15 mouse cellular contexts compared by ENCODE assay signal in genomic region chr7:120860799-120861487, GRCm38 (mm10). TPM values are rescaled to one million over a fixed set of nuclear protein-coding genes. Genes with fewer than 3 reads are reported as not detected.
DNase-seq lines count a peak whose midpoint lies in the region; ATAC-seq and TF ChIP-seq lines count a peak whose summit lies in the region.
"Had no signal": no experiment of that assay in that cellular context is flagged by ENCODE, and none has a peak within 500 bp of the region (broad histone marks: within the 10 kb centered on the region; RNA-seq: fewer than 3 reads in every experiment).

No protein-coding gene starts in this region.

- 56% methylated on average over 10 of the region's 10 CpGs for whole genome bisulfite sequencing in midbrain, embryonic 11.5 days
- WGBS in midbrain, embryonic 10.5 days, result 59% methylated on average over 10 of the region's 10 CpGs
- WGBS in intestine, embryonic 16.5 days, result 39% methylated on average over 10 of the region's 10 CpGs

- H3K9me3 ChIP-seq in midbrain, embryonic 11.5 days (ENCODE audit: control insufficient read depth, low read length), result no peaks in the 10 kb centered on the region
- no peaks in the 10 kb centered on the region for H3K9me3 ChIP-seq in midbrain, embryonic 10.5 days (replicated peaks)
- no peaks in the 10 kb centered on the region for H3K9me3 ChIP-seq in MEL (replicated peaks; ENCODE audit: insufficient read depth, low read length)
- H3K9me3 ChIP-seq in intestine, embryonic 16.5 days (ENCODE audit: control insufficient read depth, low read length), result no peaks in the 10 kb centered on the region
- H3K9me3 ChIP-seq: midbrain, embryonic 13.5 days; neural tube, embryonic 12.5 days had no signal

- no peak for TF ChIP-seq CTCF in MEL (IDR thresholded peaks at IDR 0.05 in 2 of 3, conservative IDR thresholded peaks at IDR 0.05 in 1 of 3; ENCODE audit: control insufficient read depth in 1 of 3, insufficient read depth in 1 of 3, low read depth in 2 of 3, low read length in 3 of 3, poor library complexity in 1 of 3, severe bottlenecking in 1 of 3)

- TF ChIP-seq RAD21 in MEL (IDR thresholded peaks at IDR 0.05; ENCODE audit: low read depth, low read length), result no peak

- H3K36me3 ChIP-seq in midbrain, embryonic 11.5 days (ENCODE audit: control insufficient read depth, insufficient read depth, low read length), result peaks cover 4% of the 10 kb centered on the region; the same call in 1 of the 2 replicates
- peaks cover 18% of the 10 kb centered on the region for H3K36me3 ChIP-seq in midbrain, embryonic 10.5 days
- peaks cover 2 to 58% of the 10 kb centered on the region in 2 experiments; a peak in 3 of 4 replicates for H3K36me3 ChIP-seq in MEL (ENCODE audit: control insufficient read depth in 1 of 2, insufficient read depth in 2 of 2, low read length in 2 of 2)
- H3K36me3 ChIP-seq in intestine, embryonic 16.5 days (ENCODE audit: control insufficient read depth, insufficient read depth, low read length), result peaks cover 7% of the 10 kb centered on the region; the same call in 1 of the 2 replicates

- peak in 1 of 2 experiments; percentile 61; a peak in 1 of 4 replicates for TF ChIP-seq POLR2A in MEL (IDR thresholded peaks at IDR 0.05; ENCODE audit: control insufficient read depth in 1 of 2, insufficient read depth in 1 of 2, low read depth in 1 of 2, low read length in 2 of 2, poor library complexity in 1 of 2)

- H3K4me1 ChIP-seq in midbrain, embryonic 11.5 days (ENCODE audit: control insufficient read depth, insufficient read depth, low read length), result peaks cover 31% of the 10 kb centered on the region
- peaks cover 55% of the 10 kb centered on the region for H3K4me1 ChIP-seq in midbrain, embryonic 10.5 days
- H3K4me1 ChIP-seq in MEL (ENCODE audit: control insufficient read depth in 1 of 2, insufficient read depth in 2 of 2, low read length in 2 of 2), result peaks cover 38 to 50% of the 10 kb centered on the region in 2 experiments
- peaks cover 57% of the 10 kb centered on the region for H3K4me1 ChIP-seq in intestine, embryonic 16.5 days (ENCODE audit: control insufficient read depth, insufficient read depth, low read length)

- ATAC-seq in midbrain, embryonic 11.5 days (ENCODE audit: low FRiP score), result no peak
- ATAC-seq in intestine, embryonic 16.5 days, result no peak
- ATAC-seq: hindbrain, postnatal 0 days; midbrain, embryonic 13.5 days had no signal

- H3K4me2 ChIP-seq in midbrain, embryonic 11.5 days, result no peak overlapping the region
- H3K4me2 ChIP-seq in intestine, embryonic 16.5 days (ENCODE audit: low read depth, low read length), result no peak overlapping the region; the same call in 1 of the 2 replicates
- H3K4me2 ChIP-seq: midbrain, embryonic 13.5 days; neural tube, embryonic 12.5 days had no signal

- H3K9ac ChIP-seq in midbrain, embryonic 11.5 days (ENCODE audit: low read length), result no peak overlapping the region
- peak overlapping the region; percentile 67 for H3K9ac ChIP-seq in MEL (ENCODE audit: control insufficient read depth, low read depth, low read length, poor library complexity, severe bottlenecking)
- H3K9ac ChIP-seq in intestine, embryonic 16.5 days (ENCODE audit: low read depth, low read length), result no peak overlapping the region
- H3K9ac ChIP-seq: midbrain, embryonic 13.5 days; neural tube, embryonic 12.5 days had no signal

- H3K4me3 ChIP-seq in midbrain, embryonic 11.5 days (ENCODE audit: low read depth, low read length), result no peak overlapping the region
- no peak overlapping the region for H3K4me3 ChIP-seq in midbrain, embryonic 10.5 days
- peak overlapping the region; percentile 3 to 44; a peak in 3 of 4 replicates for H3K4me3 ChIP-seq in MEL (ENCODE audit: control insufficient read depth in 1 of 2, insufficient read depth in 1 of 2, low read depth in 2 of 2, low read length in 2 of 2)
- no peak overlapping the region for H3K4me3 ChIP-seq in intestine, embryonic 16.5 days (ENCODE audit: low read length)
- H3K4me3 ChIP-seq: midbrain, embryonic 13.5 days; neural tube, embryonic 12.5 days had no signal

- peaks cover 22% of the 10 kb centered on the region for H3K79me2 ChIP-seq in MEL (ENCODE audit: control insufficient read depth, insufficient read depth, low read length, poor library complexity)

- no peak overlapping the region for H3K27ac ChIP-seq in midbrain, embryonic 11.5 days (ENCODE audit: low read depth, low read length)
- no peak overlapping the region for H3K27ac ChIP-seq in midbrain, embryonic 10.5 days (replicated peaks)
- peak overlapping the region; percentile 95 for H3K27ac ChIP-seq in MEL (ENCODE audit: control insufficient read depth, low read depth, low read length)
- H3K27ac ChIP-seq in intestine, embryonic 16.5 days (ENCODE audit: low read length), result peak overlapping the region; percentile 43
- H3K27ac ChIP-seq: hindbrain, postnatal 0 days; midbrain, embryonic 13.5 days; neural tube, embryonic 12.5 days had no signal

- no peaks in the 10 kb centered on the region for H3K27me3 ChIP-seq in midbrain, embryonic 11.5 days (ENCODE audit: control insufficient read depth, insufficient read depth, low read length)
- no peaks in the 10 kb centered on the region for H3K27me3 ChIP-seq in midbrain, embryonic 10.5 days (ENCODE audit: low read depth, poor library complexity, severe bottlenecking)
- H3K27me3 ChIP-seq in MEL (ENCODE audit: control insufficient read depth in 1 of 2, insufficient read depth in 2 of 2, low read length in 2 of 2), result no peaks in the 10 kb centered on the region
- H3K27me3 ChIP-seq in intestine, embryonic 16.5 days (replicated peaks; ENCODE audit: control insufficient read depth, insufficient read depth, low read length), result no peaks in the 10 kb centered on the region
- H3K27me3 ChIP-seq: midbrain, embryonic 13.5 days; neural tube, embryonic 12.5 days had no signal

- peak; percentile 72 for DNase-seq in midbrain, embryonic 11.5 days (ENCODE audit: low spot score, missing footprints)
- DNase-seq in midbrain, embryonic 10.5 days (ENCODE audit: low spot score), result no peak
- peak; percentile 81 for DNase-seq in MEL (ENCODE audit: low read depth, low spot score)
- peak; percentile 30 for DNase-seq in thymus, postnatal 25 days
- no peak for DNase-seq in T-cell, adult 2 months (ENCODE audit: low spot score)
- DNase-seq in gastrocnemius, adult 8-10 months (ENCODE audit: low spot score in 2 of 2), result no peak
- DNase-seq: cerebellum, adult 9-10 months; lung, adult 18-20 months had no signal

- peak; percentile 79 to 88 for TF ChIP-seq EP300 in MEL (IDR thresholded peaks at IDR 0.05; ENCODE audit: low read depth in 1 of 2, low read length in 2 of 2)

TF ChIP-seq in MEL, 35 proteins besides CTCF, POLR2A, EP300 and RAD21 (continues in another document):
- TF ChIP-seq TCF12 (IDR thresholded peaks at IDR 0.05; ENCODE audit: low read depth, low read length) (peak; percentile 66), UBTF (IDR thresholded peaks at IDR 0.05; ENCODE audit: borderline replicate concordance, insufficient read depth, low read depth, low read length) (no peak), ZMIZ1 (IDR thresholded peaks at IDR 0.05; ENCODE audit: low read depth, low read length) (0 out of 2 replicates have a peak, but pooled peaks have one; percentile 17), POLR2AphosphoS2 (IDR thresholded peaks at IDR 0.05; ENCODE audit: low read length) (no peak), USF1 (IDR thresholded peaks at IDR 0.05; ENCODE audit: low read depth, low read length) (peak; percentile 61; the same call in 1 of the 2 replicates), USF2 (IDR thresholded peaks at IDR 0.05; ENCODE audit: borderline replicate concordance in 1 of 2, insufficient read depth in 1 of 2, low read depth in 1 of 2, low read length in 2 of 2) (no peak), GATA1 (IDR thresholded peaks at IDR 0.05; ENCODE audit: low read depth, low read length) (0 out of 2 replicates have a peak, but pooled peaks have one; percentile 52), POLR2AphosphoS5 (IDR thresholded peaks at IDR 0.05; ENCODE audit: borderline replicate concordance, low read depth, low read length) (no peak), ELF1 (IDR thresholded peaks at IDR 0.05; ENCODE audit: low read depth, low read length) (no peak), HCFC1 (IDR thresholded peaks at IDR 0.05; ENCODE audit: low read depth, low read length) (no peak), MAFK (IDR thresholded peaks at IDR 0.05; ENCODE audit: borderline replicate concordance, low read depth, low read length) (no peak), CHD1 (IDR thresholded peaks at IDR 0.05; ENCODE audit: low read depth, low read length) (0 out of 2 replicates have a peak, but pooled peaks have one; percentile 33), JUND (IDR thresholded peaks at IDR 0.05; ENCODE audit: low read depth, low read length) (no peak)

RNA-seq across cellular contexts. Expression of gene Eef2k, which starts 18.3 kb away (rescaled TPM):
- polyA plus RNA-seq in midbrain, embryonic 11.5 days (2014; fragmentation: Nextera tagmentation; extraction: Ambion mirVana), result 9.9 and 10.5 TPM in 2 replicates
- polyA plus RNA-seq in midbrain, embryonic 10.5 days (2016; fragmentation: Nextera tagmentation; extraction: Ambion mirVana), result 24.0 and 26.1 TPM in 2 replicates
- total RNA-seq in MEL (2012; rRNA removed), result 56.1 and 69.2 TPM in 2 replicates
- polyA plus RNA-seq in MEL (2012; ENCODE audit: insufficient read depth in 1 of 2, insufficient read length in 2 of 2, low read depth in 1 of 2, low replicate concordance in 2 of 2, missing spikeins in 1 of 2), result 10 to 100 TPM in 1 of 2 experiments, not detected in 1; 56.2 TPM
- polyA plus RNA-seq in intestine, embryonic 16.5 days (2015; fragmentation: Nextera tagmentation; extraction: Ambion mirVana), result 54.1 and 59.6 TPM in 2 replicates
- 10 to 100 TPM; 60.0 to 79.0 (median 75.1) TPM for total RNA-seq in gastrocnemius, adult 8-10 months (2022)

RNA-seq across cellular contexts. Expression of gene Gm5737, which starts 48.8 kb away (rescaled TPM):
- not detected in 2 replicates for polyA plus RNA-seq in midbrain, embryonic 11.5 days (2014; fragmentation: Nextera tagmentation; extraction: Ambion mirVana)
- not detected in 2 replicates for polyA plus RNA-seq in midbrain, embryonic 10.5 days (2016; fragmentation: Nextera tagmentation; extraction: Ambion mirVana)
- total RNA-seq in MEL (2012; rRNA removed), result not detected in 2 replicates
- not detected for polyA plus RNA-seq in MEL (2012; ENCODE audit: insufficient read depth in 1 of 2, insufficient read length in 2 of 2, low read depth in 1 of 2, low replicate concordance in 2 of 2, missing spikeins in 1 of 2)
- not detected in 2 replicates for polyA plus RNA-seq in intestine, embryonic 16.5 days (2015; fragmentation: Nextera tagmentation; extraction: Ambion mirVana)
- under 1 TPM in 3 of 4 experiments, not detected in 1; 0.21 to 0.38 (median 0.27) TPM for total RNA-seq in gastrocnemius, adult 8-10 months (2022)
- total RNA-seq: heart, adult 8-10 months had no signal
- polyA plus RNA-seq: embryonic facial prominence, embryonic 14.5 days; large intestine, adult 2 months; midbrain, embryonic 13.5 days; neural tube, embryonic 12.5 days had no signal

RNA-seq across cellular contexts. Expression of gene Polr3e, which starts 56.6 kb away (rescaled TPM):
- polyA plus RNA-seq in midbrain, embryonic 11.5 days (2014; fragmentation: Nextera tagmentation; extraction: Ambion mirVana), result 19.0 and 19.9 TPM in 2 replicates
- 38.2 and 41.0 TPM in 2 replicates for polyA plus RNA-seq in midbrain, embryonic 10.5 days (2016; fragmentation: Nextera tagmentation; extraction: Ambion mirVana)
- 39.1 and 39.4 TPM in 2 replicates for total RNA-seq in MEL (2012; rRNA removed)
- 10 to 100 TPM in 1 of 2 experiments, not detected in 1; 50.1 TPM for polyA plus RNA-seq in MEL (2012; ENCODE audit: insufficient read depth in 1 of 2, insufficient read length in 2 of 2, low read depth in 1 of 2, low replicate concordance in 2 of 2, missing spikeins in 1 of 2)
- 37.5 and 37.9 TPM in 2 replicates for polyA plus RNA-seq in intestine, embryonic 16.5 days (2015; fragmentation: Nextera tagmentation; extraction: Ambion mirVana)
- total RNA-seq in gastrocnemius, adult 8-10 months (2022), result 10 to 100 TPM in 1 of 4 experiments, 1 to 10 TPM in 3; 7.7 to 11.2 (median 8.4) TPM

Comparison
In these comparisons a context has a peak if more than half of its experiments do, and no peak if none do; other contexts are left out.
1. DNase-seq: peak in midbrain, embryonic 11.5 days (single experiment), MEL (single experiment) and thymus, postnatal 25 days (single experiment); none in midbrain, embryonic 10.5 days (single experiment), T-cell, adult 2 months (single experiment) and gastrocnemius, adult 8-10 months (0 of 2).
2. H3K27ac ChIP-seq: peak in MEL (single experiment) and intestine, embryonic 16.5 days (single experiment); none in midbrain, embryonic 11.5 days (single experiment) and midbrain, embryonic 10.5 days (single experiment).
3. H3K4me3 ChIP-seq: peak in MEL (2 of 2); none in midbrain, embryonic 11.5 days (single experiment), midbrain, embryonic 10.5 days (single experiment) and intestine, embryonic 16.5 days (single experiment).